Mouse (Mus musculus): Measurements from ENCODE around the gene Rnf167. TPM values are rescaled to one million over a fixed set of nuclear protein-coding genes. Genes with fewer than 3 reads are reported as not detected.

Rnf167 gene
- polyA plus RNA-seq, 1 experiment from 2014 or later, result 95.8 TPM

DNA sequence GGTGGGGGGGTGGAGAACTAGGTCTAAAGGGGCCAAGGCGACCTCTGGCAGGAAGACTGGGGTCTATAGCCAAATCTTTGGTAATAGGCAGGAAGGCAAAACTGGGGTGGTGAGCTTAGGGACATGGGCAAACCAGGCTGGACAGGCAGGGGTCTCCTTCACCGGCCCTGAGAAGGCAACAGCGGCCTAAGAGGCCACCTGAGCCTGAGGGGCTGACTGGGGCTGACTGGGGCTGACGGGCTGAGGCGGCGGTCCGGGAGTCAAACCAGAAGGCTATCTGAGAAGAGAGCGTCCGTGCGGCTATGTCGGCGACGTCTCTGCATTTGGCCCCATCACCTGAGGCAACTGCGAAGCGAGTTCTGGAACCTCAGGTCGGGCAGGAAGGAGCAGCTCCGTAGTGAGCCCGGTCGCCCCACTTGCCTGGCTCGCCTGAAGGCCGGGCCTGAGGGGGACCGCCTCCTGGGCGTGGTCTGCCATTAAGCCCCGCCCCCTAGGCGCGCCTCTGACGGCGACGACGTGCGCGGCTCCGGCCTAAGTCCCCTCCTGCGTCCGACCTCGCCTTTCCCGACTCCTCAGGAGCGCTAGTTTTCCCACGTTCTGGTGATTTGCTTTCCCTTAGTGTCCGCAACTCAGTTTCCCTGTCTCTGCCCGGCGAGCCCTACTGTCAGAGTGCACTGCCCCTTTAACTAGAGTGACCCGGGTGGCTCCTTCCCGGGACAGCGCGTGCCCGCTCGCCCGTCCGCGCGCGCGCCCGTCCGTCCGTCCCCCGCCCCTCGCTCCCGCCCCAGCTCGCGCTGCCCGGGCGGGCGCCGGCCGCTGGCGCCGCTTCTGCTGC, 52.9 kb downstream of the Rnf167 start, which contains the start of the genes Inca1 and Kif1c:
Inca1 (minus strand) TSS at position 434 of the 835 bp plus-strand sequence.
Kif1c (plus strand) TSS at position 827 of the 835 bp plus-strand sequence.
- peaks cover 24% of the 10 kb centered on the region for H3K4me1 ChIP-seq (replicated peaks)
- H3K4me3 ChIP-seq (replicated peaks), result peak within 1 kb of the TSS; percentile 93
- peak within 1 kb of the TSS; percentile 94 for H3K9ac ChIP-seq (replicated peaks)
- peaks cover 25% of the 10 kb centered on the region for H3K36me3 ChIP-seq
- peak within 1 kb of the TSS; percentile 88 for H3K4me2 ChIP-seq
- H3K9me3 ChIP-seq, result no peaks in the 10 kb centered on the region
- H3K27ac ChIP-seq, result peak within 1 kb of the TSS; percentile 94
- H3K27me3 ChIP-seq, result no peaks in the 10 kb centered on the region
- WGBS, result 1% methylated on average over 66 of the region's 69 CpGs
- peak; percentile 92 for ATAC-seq (ENCODE audit: insufficient number of reproducible peaks, insufficient read depth, low FRiP score, low TSS enrichment, low read depth)

DNA sequence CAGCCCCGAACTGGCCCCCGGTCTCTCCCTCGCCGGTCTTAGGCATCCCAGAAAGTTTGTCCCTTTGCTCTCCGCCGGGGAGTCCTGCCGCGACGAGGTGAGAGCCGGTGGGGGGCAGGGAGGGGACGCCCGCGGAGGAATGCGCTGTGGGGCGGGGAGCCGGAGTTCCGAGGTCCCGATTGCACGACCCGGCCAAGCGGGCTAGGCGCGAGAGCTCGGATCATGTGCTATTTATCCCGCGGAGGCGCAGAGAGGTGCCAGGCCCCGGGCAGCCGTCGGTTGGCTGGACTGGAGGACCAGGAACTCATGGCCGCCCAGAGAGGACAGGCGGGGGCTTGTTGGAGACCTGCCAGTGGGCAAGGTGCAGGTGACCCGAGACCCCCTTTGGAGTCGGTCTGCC, 53.6 kb downstream of the Rnf167 start:
- H3K36me3 ChIP-seq, result peaks cover 32% of the 10 kb centered on the region
- H3K4me2 ChIP-seq, result peak overlapping the region; percentile 88
- H3K9me3 ChIP-seq, result no peaks in the 10 kb centered on the region
- under 1% methylated on average over 34 of the region's 34 CpGs for WGBS
- H3K27me3 ChIP-seq, result no peaks in the 10 kb centered on the region
- H3K9ac ChIP-seq (replicated peaks), result peak overlapping the region; percentile 94
- H3K4me1 ChIP-seq (replicated peaks), result peaks cover 24% of the 10 kb centered on the region
- 0 out of 2 replicates have a peak, but pooled peaks have one; percentile 11 for ATAC-seq (ENCODE audit: insufficient number of reproducible peaks, insufficient read depth, low FRiP score, low TSS enrichment, low read depth)
- H3K4me3 ChIP-seq (replicated peaks), result peak overlapping the region; percentile 93
- H3K27ac ChIP-seq, result peak overlapping the region; percentile 94

Other genes starting within 250 kb of the Rnf167 start
- gene Pelp1, start 237.2 kb upstream of the Rnf167 start, polyA plus RNA-seq (2016; fragmentation: Nextera tagmentation; extraction: Ambion mirVana), result 44.7 and 53.5 TPM in 2 replicates
- 18.8 and 19.5 TPM in 2 replicates for gene Arrb2, start 214.6 kb upstream of the Rnf167 start, polyA plus RNA-seq (2016; fragmentation: Nextera tagmentation; extraction: Ambion mirVana)
- gene Med11, start 195.3 kb upstream of the Rnf167 start, polyA plus RNA-seq (2016; fragmentation: Nextera tagmentation; extraction: Ambion mirVana), result 43.0 and 44.0 TPM in 2 replicates
- gene Zmynd15, start 187.8 kb upstream of the Rnf167 start, polyA plus RNA-seq (2016; fragmentation: Nextera tagmentation; extraction: Ambion mirVana), result 0.40 and 0.58 TPM in 2 replicates
- gene Cxcl16, start 187.3 kb upstream of the Rnf167 start, polyA plus RNA-seq (2016; fragmentation: Nextera tagmentation; extraction: Ambion mirVana), result 1.1 and 1.9 TPM in 2 replicates
- 0.36 and 1.4 TPM in 2 replicates for gene Tm4sf5, start 142.0 kb upstream of the Rnf167 start, polyA plus RNA-seq (2016; fragmentation: Nextera tagmentation; extraction: Ambion mirVana)
- gene Vmo1, start 132.6 kb upstream of the Rnf167 start, polyA plus RNA-seq (2016; fragmentation: Nextera tagmentation; extraction: Ambion mirVana), result 0.66 TPM in 1 of 2 replicates, not detected in the other
- gene Gltpd2, start 128.0 kb upstream of the Rnf167 start, polyA plus RNA-seq (2016; fragmentation: Nextera tagmentation; extraction: Ambion mirVana), result 0.37 and 0.68 TPM in 2 replicates
- 857 and 867 TPM in 2 replicates for gene Psmb6, start 121.9 kb upstream of the Rnf167 start, polyA plus RNA-seq (2016; fragmentation: Nextera tagmentation; extraction: Ambion mirVana)
- gene Gm40193, start 114.3 kb upstream of the Rnf167 start, polyA plus RNA-seq (2016; fragmentation: Nextera tagmentation; extraction: Ambion mirVana), result not detected in 2 replicates
- gene Pld2, start 107.2 kb upstream of the Rnf167 start, polyA plus RNA-seq (2016; fragmentation: Nextera tagmentation; extraction: Ambion mirVana), result 4.4 and 4.5 TPM in 2 replicates
- gene Mink1, start 84.4 kb upstream of the Rnf167 start, polyA plus RNA-seq (2016; fragmentation: Nextera tagmentation; extraction: Ambion mirVana), result 17.6 and 18.4 TPM in 2 replicates
- gene 4930544D05Rik, start 31.4 kb upstream of the Rnf167 start, polyA plus RNA-seq (2016; fragmentation: Nextera tagmentation; extraction: Ambion mirVana), result not detected in 2 replicates
- gene Chrne, start 28.0 kb upstream of the Rnf167 start, polyA plus RNA-seq (2016; fragmentation: Nextera tagmentation; extraction: Ambion mirVana), result not detected in 2 replicates
- 0.22 and 0.31 TPM in 2 replicates for gene Gp1ba, start 8.1 kb upstream of the Rnf167 start, polyA plus RNA-seq (2016; fragmentation: Nextera tagmentation; extraction: Ambion mirVana)
- gene Slc25a11, start 244 bp downstream of the Rnf167 start, polyA plus RNA-seq (2016; fragmentation: Nextera tagmentation; extraction: Ambion mirVana), result 161 and 163 TPM in 2 replicates
- gene Pfn1, start 7.4 kb downstream of the Rnf167 start, polyA plus RNA-seq (2016; fragmentation: Nextera tagmentation; extraction: Ambion mirVana), result 1,494 and 1,514 TPM in 2 replicates
- gene Eno3, start 10.0 kb downstream of the Rnf167 start, polyA plus RNA-seq (2016; fragmentation: Nextera tagmentation; extraction: Ambion mirVana), result 34.2 and 38.2 TPM in 2 replicates
- gene Spag7, start 22.2 kb downstream of the Rnf167 start, polyA plus RNA-seq (2016; fragmentation: Nextera tagmentation; extraction: Ambion mirVana), result 151 TPM in 2 replicates
- gene Camta2, start 40.9 kb downstream of the Rnf167 start, polyA plus RNA-seq (2016; fragmentation: Nextera tagmentation; extraction: Ambion mirVana), result 9.9 and 12.8 TPM in 2 replicates
- 1.0 and 1.4 TPM in 2 replicates for gene Inca1, start 52.9 kb downstream of the Rnf167 start, polyA plus RNA-seq (2016; fragmentation: Nextera tagmentation; extraction: Ambion mirVana)
- 3.3 and 3.6 TPM in 2 replicates for gene Kif1c, start 53.3 kb downstream of the Rnf167 start, polyA plus RNA-seq (2016; fragmentation: Nextera tagmentation; extraction: Ambion mirVana)
- gene Zfp3, start 117.0 kb downstream of the Rnf167 start, polyA plus RNA-seq (2016; fragmentation: Nextera tagmentation; extraction: Ambion mirVana), result 6.8 and 7.2 TPM in 2 replicates
- gene Scimp, start 165.4 kb downstream of the Rnf167 start, polyA plus RNA-seq (2016; fragmentation: Nextera tagmentation; extraction: Ambion mirVana), result not detected in 2 replicates
- 36.9 and 38.0 TPM in 2 replicates for gene Rabep1, start 197.5 kb downstream of the Rnf167 start, polyA plus RNA-seq (2016; fragmentation: Nextera tagmentation; extraction: Ambion mirVana)

All from limb, embryonic 12.5 days (tissue).